Mouse (Mus musculus): ENCODE measurements at regions not wholly inside any gene's neighbourhood (a gene's known extent, or its start where the extent isn't known, plus 50 kb on each side); places are given as distances from the start of the nearest gene placed in this dataset.

- H3K4me3 ChIP-seq (ENCODE audit: insufficient read depth in 1 of 2, low read depth in 1 of 2, low read length in 2 of 2, poor library complexity in 1 of 2, severe bottlenecking in 1 of 2): no peak overlapping the region
- no peak overlapping the region for H3K9ac ChIP-seq (ENCODE audit: insufficient read depth, low read depth, low read length, poor library complexity, severe bottlenecking)
- in situ Hi-C loops (cut with MboI; ENCODE audit: low sequenced_read_pairs in 2 of 2, unreplicated experiment in 2 of 2): no loop called here
- H3K36me3 ChIP-seq (ENCODE audit: control insufficient read depth, insufficient read depth, low read length, poor library complexity, severe bottlenecking): no peaks in the 10 kb centered on the region
- H3K4me1 ChIP-seq (ENCODE audit: control insufficient read depth in 2 of 2, insufficient read depth in 2 of 2, low read length in 2 of 2, poor library complexity in 1 of 2): 0 out of 4 replicates have a peak, but pooled peaks cover 0 to 2% of the 10 kb centered on the region in 2 experiments
- no peak overlapping the region for H3K27ac ChIP-seq (ENCODE audit: insufficient read depth, low read depth, low read length, poor library complexity, severe bottlenecking)
- DNase-seq (ENCODE audit: low read depth, low spot score): no peak
- no peak for TF ChIP-seq HCFC1 (IDR thresholded peaks at IDR 0.05; ENCODE audit: borderline replicate concordance, insufficient read depth, low read length)
- no peak for TF ChIP-seq MAFK (IDR thresholded peaks at IDR 0.05; ENCODE audit: insufficient read depth, low read depth, low read length)
- TF ChIP-seq ZC3H11A (IDR thresholded peaks at IDR 0.05; ENCODE audit: borderline replicate concordance, low read depth, low read length): no peak
- no peak for TF ChIP-seq CHD2 (IDR thresholded peaks at IDR 0.05; ENCODE audit: low read depth, low read length)
- no peak for TF ChIP-seq ZNF384 (IDR thresholded peaks at IDR 0.05; ENCODE audit: low read depth, low read length)
- H3K9me3 ChIP-seq (ENCODE audit: control insufficient read depth, insufficient read depth, low read depth, low read length): no peaks in the 10 kb centered on the region
Observed at GRCm38 (mm10) chr15:62295233-62295927, 1372.6 kb upstream of the A1bg start.

GRCm38 (mm10) chr15:62294786-62295185, 1372.0 kb upstream of the A1bg start:
- no peak for TF ChIP-seq MAFK (IDR thresholded peaks at IDR 0.05; ENCODE audit: insufficient read depth, low read depth, low read length)
- no peak for TF ChIP-seq ZNF384 (IDR thresholded peaks at IDR 0.05; ENCODE audit: low read depth, low read length)
- TF ChIP-seq CHD2 (IDR thresholded peaks at IDR 0.05; ENCODE audit: low read depth, low read length): no peak
- no peak for TF ChIP-seq HCFC1 (IDR thresholded peaks at IDR 0.05; ENCODE audit: borderline replicate concordance, insufficient read depth, low read length)
- TF ChIP-seq ZC3H11A (IDR thresholded peaks at IDR 0.05; ENCODE audit: borderline replicate concordance, low read depth, low read length): no peak
- Histone ChIP-seq H3K36me3 (ENCODE audit: control insufficient read depth, insufficient read depth, low read length, poor library complexity, severe bottlenecking) (no peaks in the 10 kb centered on the region), H3K9ac (ENCODE audit: insufficient read depth, low read depth, low read length, poor library complexity, severe bottlenecking) (no peak overlapping the region), H3K4me3 (ENCODE audit: insufficient read depth in 1 of 2, low read depth in 1 of 2, low read length in 2 of 2, poor library complexity in 1 of 2, severe bottlenecking in 1 of 2) (no peak overlapping the region), H3K27ac (ENCODE audit: insufficient read depth, low read depth, low read length, poor library complexity, severe bottlenecking) (no peak overlapping the region), H3K9me3 (ENCODE audit: control insufficient read depth, insufficient read depth, low read depth, low read length) (no peaks in the 10 kb centered on the region), H3K4me1 (ENCODE audit: control insufficient read depth in 2 of 2, insufficient read depth in 2 of 2, low read length in 2 of 2, poor library complexity in 1 of 2) (0 out of 4 replicates have a peak, but pooled peaks cover 0 to 2% of the 10 kb centered on the region in 2 experiments)
- no peak for DNase-seq (ENCODE audit: low read depth, low spot score)
- in situ Hi-C loops (cut with MboI; ENCODE audit: low sequenced_read_pairs in 2 of 2, unreplicated experiment in 2 of 2): no loop called here

- DNase-seq (ENCODE audit: low read depth, low spot score): no peak
- Histone ChIP-seq H3K4me3 (ENCODE audit: insufficient read depth in 1 of 2, low read depth in 1 of 2, low read length in 2 of 2, poor library complexity in 1 of 2, severe bottlenecking in 1 of 2) (no peak overlapping the region), H3K9ac (ENCODE audit: insufficient read depth, low read depth, low read length, poor library complexity, severe bottlenecking) (no peak overlapping the region), H3K4me1 (ENCODE audit: control insufficient read depth in 2 of 2, insufficient read depth in 2 of 2, low read length in 2 of 2, poor library complexity in 1 of 2) (0 out of 4 replicates have a peak, but pooled peaks cover 0 to 2% of the 10 kb centered on the region in 2 experiments), H3K9me3 (ENCODE audit: control insufficient read depth, insufficient read depth, low read depth, low read length) (no peaks in the 10 kb centered on the region), H3K36me3 (ENCODE audit: control insufficient read depth, insufficient read depth, low read length, poor library complexity, severe bottlenecking) (no peaks in the 10 kb centered on the region), H3K27ac (ENCODE audit: insufficient read depth, low read depth, low read length, poor library complexity, severe bottlenecking) (no peak overlapping the region)
- in situ Hi-C loops (cut with MboI; ENCODE audit: low sequenced_read_pairs in 2 of 2, unreplicated experiment in 2 of 2): no loop called here
- TF ChIP-seq ZC3H11A (IDR thresholded peaks at IDR 0.05; ENCODE audit: borderline replicate concordance, low read depth, low read length): no peak
- TF ChIP-seq MAFK (IDR thresholded peaks at IDR 0.05; ENCODE audit: insufficient read depth, low read depth, low read length): no peak
- no peak for TF ChIP-seq CHD2 (IDR thresholded peaks at IDR 0.05; ENCODE audit: low read depth, low read length)
- no peak for TF ChIP-seq HCFC1 (IDR thresholded peaks at IDR 0.05; ENCODE audit: borderline replicate concordance, insufficient read depth, low read length)
- TF ChIP-seq ZNF384 (IDR thresholded peaks at IDR 0.05; ENCODE audit: low read depth, low read length): no peak
Observed at GRCm38 (mm10) chr15:62292876-62293275, 1370.1 kb upstream of the A1bg start.

- H3K9ac ChIP-seq (ENCODE audit: insufficient read depth, low read depth, low read length, poor library complexity, severe bottlenecking): no peak overlapping the region
- DNase-seq (ENCODE audit: low read depth, low spot score): no peak
Observed at GRCm38 (mm10) chr15:62290687-62291086, 1367.9 kb upstream of the A1bg start.

More at GRCm38 (mm10) chr15:62290687-62291086, 1367.9 kb upstream of the A1bg start:
- no peak overlapping the region for H3K27ac ChIP-seq (ENCODE audit: insufficient read depth, low read depth, low read length, poor library complexity, severe bottlenecking)
- in situ Hi-C loops (cut with MboI; ENCODE audit: low sequenced_read_pairs in 2 of 2, unreplicated experiment in 2 of 2): no loop called here
- no peaks in the 10 kb centered on the region for H3K36me3 ChIP-seq (ENCODE audit: control insufficient read depth, insufficient read depth, low read length, poor library complexity, severe bottlenecking)
- TF ChIP-seq HCFC1 (IDR thresholded peaks at IDR 0.05; ENCODE audit: borderline replicate concordance, insufficient read depth, low read length) (no peak), ZNF384 (IDR thresholded peaks at IDR 0.05; ENCODE audit: low read depth, low read length) (no peak), ZC3H11A (IDR thresholded peaks at IDR 0.05; ENCODE audit: borderline replicate concordance, low read depth, low read length) (no peak), MAFK (IDR thresholded peaks at IDR 0.05; ENCODE audit: insufficient read depth, low read depth, low read length) (no peak), CHD2 (IDR thresholded peaks at IDR 0.05; ENCODE audit: low read depth, low read length) (no peak)
- H3K4me1 ChIP-seq (ENCODE audit: control insufficient read depth in 2 of 2, insufficient read depth in 2 of 2, low read length in 2 of 2, poor library complexity in 1 of 2): 0 out of 4 replicates have a peak, but pooled peaks cover 0 to 2% of the 10 kb centered on the region in 2 experiments
- H3K9me3 ChIP-seq (ENCODE audit: control insufficient read depth, insufficient read depth, low read depth, low read length): no peaks in the 10 kb centered on the region
- no peak overlapping the region for H3K4me3 ChIP-seq (ENCODE audit: insufficient read depth in 1 of 2, low read depth in 1 of 2, low read length in 2 of 2, poor library complexity in 1 of 2, severe bottlenecking in 1 of 2)

Measured in ES-E14 (cell line).